Mouse (Mus musculus) layer of hippocampus, adult 2 months (tissue): ENCODE measurements around the gene Syt2. TPM values are rescaled to one million over a fixed set of nuclear protein-coding genes. Genes with fewer than 3 reads are reported as not detected.

ENCODE experiments used
- DNase-seq, 2 experiments: peaks; one replicate each; pipeline ENCODE4 v3.0.0; 2022; ENCODE audit warnings: low spot score in 2 of 2
- H3K27ac ChIP-seq: fragments of 200-600 bp; 2 replicates; pipeline ENCODE4 v1.8.1; 2022
- H3K4me3 ChIP-seq: fragments of 200-600 bp; 2 replicates; pipeline ENCODE4 v1.8.1; 2022; ENCODE audit warnings: mild to moderate bottlenecking
- CTCF ChIP-seq: fragments of 200-600 bp; conservative IDR thresholded peaks from 2 replicates; pipeline ENCODE4 v1.8.1; 2022; ENCODE audit warnings: antibody characterized with exemption, mild to moderate bottlenecking, moderate library complexity
- total RNA-seq, 2 experiments: library from RNA; stranded (reverse); gene quantifications; 2 replicates each; pipeline ENCODE4 v1.2.3; 2021

Gene Syt2
- total RNA-seq, 2 experiments from 2014 or later: 17.9 to 18.6 TPM

GRCm38 (mm10) chr1:134761534-134761933, 115.1 kb downstream of the Syt2 start:
- Histone ChIP-seq H3K27ac (no peak overlapping the region), H3K4me3 (no peak overlapping the region)
- TF ChIP-seq CTCF: no peak
- DNase-seq: no peak

- H3K27ac ChIP-seq: no peak overlapping the region
- no peak for TF ChIP-seq CTCF
- no peak overlapping the region for H3K4me3 ChIP-seq
- no peak for DNase-seq
Measured at GRCm38 (mm10) chr1:134763250-134763649, 116.8 kb downstream of the Syt2 start.

- peak overlapping the region; percentile 32; the same call in 1 of the 2 replicates for H3K27ac ChIP-seq
- TF ChIP-seq CTCF: no peak
- no peak overlapping the region for H3K4me3 ChIP-seq
- no peak for DNase-seq
Measured at GRCm38 (mm10) chr1:134763776-134764438, 117.4 kb downstream of the Syt2 start.

- peak overlapping the region; percentile 32; the same call in 1 of the 2 replicates for H3K27ac ChIP-seq
- DNase-seq: no peak
- TF ChIP-seq CTCF: no peak
- H3K4me3 ChIP-seq: no peak overlapping the region
Measured at GRCm38 (mm10) chr1:134764831-134765458, 118.5 kb downstream of the Syt2 start.

GRCm38 (mm10) chr1:134766448-134766847, 120.0 kb downstream of the Syt2 start:
- no peak overlapping the region for H3K4me3 ChIP-seq
- DNase-seq: no peak
- H3K27ac ChIP-seq: no peak overlapping the region
- TF ChIP-seq CTCF: no peak

- H3K4me3 ChIP-seq: no peak overlapping the region
- TF ChIP-seq CTCF: no peak
- H3K27ac ChIP-seq: no peak overlapping the region
- DNase-seq: no peak
Measured at GRCm38 (mm10) chr1:134770312-134770711, 123.8 kb downstream of the Syt2 start.

- TF ChIP-seq CTCF: no peak
Measured at GRCm38 (mm10) chr1:134771353-134771752, 124.9 kb downstream of the Syt2 start.

GRCm38 (mm10) chr1:134771999-134772398, 125.5 kb downstream of the Syt2 start:
- no peak for TF ChIP-seq CTCF
- no peak for DNase-seq
- Histone ChIP-seq H3K4me3 (no peak overlapping the region), H3K27ac (peak overlapping the region; percentile 65; the same call in 1 of the 2 replicates)

More at GRCm38 (mm10) chr1:134771353-134771752, 124.9 kb downstream of the Syt2 start:
- Histone ChIP-seq H3K27ac (peak overlapping the region; percentile 65), H3K4me3 (no peak overlapping the region)
- DNase-seq: peak in 1 of 2 experiments; percentile 19

GRCm38 (mm10) chr1:134772821-134773220, 126.3 kb downstream of the Syt2 start:
- no peak overlapping the region for H3K27ac ChIP-seq
- no peak overlapping the region for H3K4me3 ChIP-seq
- TF ChIP-seq CTCF: no peak
- no peak for DNase-seq

GRCm38 (mm10) chr1:134773256-134773655, 126.8 kb downstream of the Syt2 start:
- Histone ChIP-seq H3K4me3 (no peak overlapping the region), H3K27ac (no peak overlapping the region)
- DNase-seq: no peak
- no peak for TF ChIP-seq CTCF

- DNase-seq: no peak
- Histone ChIP-seq H3K4me3 (no peak overlapping the region), H3K27ac (0 out of 2 replicates have a peak overlapping the region, but pooled peaks have one; percentile 5)
- TF ChIP-seq CTCF: no peak
Measured at GRCm38 (mm10) chr1:134774247-134774646, 127.8 kb downstream of the Syt2 start.

- DNase-seq: no peak
- no peak for TF ChIP-seq CTCF
- Histone ChIP-seq H3K4me3 (no peak overlapping the region), H3K27ac (no peak overlapping the region)
Measured at GRCm38 (mm10) chr1:134774728-134775287, 128.3 kb downstream of the Syt2 start.

GRCm38 (mm10) chr1:134775631-134776030, 129.2 kb downstream of the Syt2 start:
- Histone ChIP-seq H3K27ac (no peak overlapping the region), H3K4me3 (no peak overlapping the region)
- DNase-seq: no peak
- no peak for TF ChIP-seq CTCF
